Mouse (Mus musculus): ENCODE data around the gene Xpo4.

DNA sequence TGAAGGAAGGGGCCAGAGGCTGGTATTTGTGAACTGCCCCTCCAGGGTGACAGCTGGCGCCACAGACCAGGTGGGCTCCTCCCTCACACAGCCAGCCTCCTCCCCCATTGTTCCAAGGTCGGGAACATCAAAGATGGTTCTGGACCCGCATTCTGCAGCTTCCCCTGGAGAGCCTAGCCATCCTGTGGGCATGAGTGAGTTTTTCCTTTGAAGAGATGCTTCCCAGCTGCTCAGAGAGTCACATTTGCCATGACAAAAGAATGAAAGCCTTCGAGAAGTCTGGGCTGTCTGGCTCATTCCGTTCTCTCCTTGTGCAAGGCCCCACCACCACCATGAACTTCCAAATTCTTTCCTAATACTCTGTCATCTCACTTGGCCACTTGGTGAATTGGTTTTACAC lies 130.9 kb downstream of the Xpo4 start:
- TF ChIP-seq POLR2A (IDR thresholded peaks at IDR 0.05; ENCODE audit: borderline replicate concordance, low read depth, low read length) (no peak), CTCF (IDR thresholded peaks at IDR 0.05; ENCODE audit: low read depth, low read length) (no peak)

Data from bone marrow macrophage, adult 2 months (primary cell).